Mouse (Mus musculus): ENCODE results near the gene Selenoh. TPM values are rescaled to one million over a fixed set of nuclear protein-coding genes. Genes with fewer than 3 reads are reported as not detected.

The Selenoh gene
- polyA plus RNA-seq, 1 experiment from 2014 or later, result 419 TPM

DNA sequence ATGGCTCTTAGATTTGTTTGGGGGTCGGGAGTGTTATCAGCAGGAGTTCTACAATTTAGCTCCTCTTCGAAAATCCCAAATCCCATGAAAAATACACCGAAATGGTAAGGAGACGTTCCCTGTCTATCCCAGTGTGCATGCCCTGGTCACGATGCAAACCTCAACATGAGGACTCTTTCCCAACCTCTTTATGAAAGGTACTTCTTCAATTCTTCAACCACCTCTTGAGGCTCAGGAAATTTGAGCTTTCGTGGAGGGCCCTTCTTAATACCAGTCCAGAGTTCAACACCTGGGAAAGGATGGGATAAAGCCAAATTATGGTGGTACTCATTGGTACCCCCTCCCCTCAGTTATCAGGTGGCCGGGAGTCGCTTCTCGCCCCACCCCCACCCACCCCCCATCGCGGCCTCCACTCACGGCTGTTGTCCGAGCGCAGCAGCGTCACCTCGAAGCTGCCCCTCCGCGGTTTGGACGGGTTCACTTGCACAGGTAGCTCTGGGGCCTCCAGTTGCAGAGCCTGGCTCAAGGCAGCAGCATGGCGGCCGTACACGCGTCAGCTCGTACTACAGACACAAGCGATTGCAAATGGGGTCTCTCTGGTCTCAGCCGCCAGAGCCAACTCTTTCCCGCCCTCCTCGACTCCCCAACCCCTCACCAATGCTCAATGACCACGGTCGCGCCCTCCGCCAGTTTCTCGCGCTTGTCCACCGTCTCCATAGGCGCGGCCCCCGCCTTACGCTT, 572 bp downstream of the Selenoh start:
- H3K4me2 ChIP-seq, result peak overlapping the region; percentile 65
- H3K4me3 ChIP-seq (ENCODE audit: low read depth, low read length), result peak overlapping the region; percentile 82
- DNase-seq, result peak; percentile 60
- ATAC-seq (ENCODE audit: insufficient read depth), result peak; percentile 78
- H3K9ac ChIP-seq, result peak overlapping the region; percentile 98
- TF ChIP-seq CTCF (IDR thresholded peaks at IDR 0.05; ENCODE audit: low read depth), result no peak
- no peaks in the 10 kb centered on the region for H3K27me3 ChIP-seq (ENCODE audit: insufficient read depth, low read length)
- peak overlapping the region; percentile 96 for H3K27ac ChIP-seq (ENCODE audit: low read depth)
- peaks cover 40% of the 10 kb centered on the region for H3K36me3 ChIP-seq (ENCODE audit: insufficient read depth)
- H3K9me3 ChIP-seq (ENCODE audit: low read depth, low read length), result no peaks in the 10 kb centered on the region
- 2% methylated on average over 39 of the region's 39 CpGs for WGBS
- H3K4me1 ChIP-seq (ENCODE audit: insufficient read depth), result 0 out of 2 replicates have a peak, but pooled peaks cover 4% of the 10 kb centered on the region

DNA sequence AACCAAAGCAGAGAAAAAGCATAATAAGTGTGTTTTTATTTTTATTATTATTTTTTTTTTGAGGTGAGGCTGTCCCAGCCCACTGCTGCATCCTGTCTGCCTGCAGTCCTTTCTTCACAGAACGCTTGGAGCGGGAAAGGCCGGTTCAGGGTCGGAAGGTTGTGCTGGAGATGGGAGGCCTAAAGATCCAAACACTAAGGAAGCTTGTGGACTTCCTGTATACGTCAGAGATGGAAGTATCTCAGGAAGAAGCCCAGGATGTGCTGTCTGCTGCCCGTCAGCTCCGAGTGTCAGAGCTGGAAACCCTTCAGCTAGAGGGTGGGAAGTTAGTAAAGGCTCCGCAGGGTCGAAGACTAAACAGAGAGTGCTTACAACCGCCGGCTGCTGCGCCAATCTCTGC, 4.5 kb downstream of the Selenoh start:
- H3K27me3 ChIP-seq (ENCODE audit: insufficient read depth, low read length), result no peaks in the 10 kb centered on the region
- H3K9me3 ChIP-seq (ENCODE audit: low read depth, low read length), result no peaks in the 10 kb centered on the region
- H3K36me3 ChIP-seq (ENCODE audit: insufficient read depth), result peaks cover 14% of the 10 kb centered on the region; the same call in 1 of the 2 replicates
- DNase-seq (peak; percentile 33), ATAC-seq (ENCODE audit: insufficient read depth) (no peak)
- WGBS, result 36% methylated on average over 12 of the region's 12 CpGs
- no peak overlapping the region for H3K4me2 ChIP-seq
- TF ChIP-seq CTCF (IDR thresholded peaks at IDR 0.05; ENCODE audit: low read depth), result no peak
- no peak overlapping the region for H3K4me3 ChIP-seq (ENCODE audit: low read depth, low read length)
- no peak overlapping the region for H3K9ac ChIP-seq
- 0 out of 2 replicates have a peak, but pooled peaks cover 4% of the 10 kb centered on the region for H3K4me1 ChIP-seq (ENCODE audit: insufficient read depth)
- no peak overlapping the region for H3K27ac ChIP-seq (ENCODE audit: low read depth)

DNA sequence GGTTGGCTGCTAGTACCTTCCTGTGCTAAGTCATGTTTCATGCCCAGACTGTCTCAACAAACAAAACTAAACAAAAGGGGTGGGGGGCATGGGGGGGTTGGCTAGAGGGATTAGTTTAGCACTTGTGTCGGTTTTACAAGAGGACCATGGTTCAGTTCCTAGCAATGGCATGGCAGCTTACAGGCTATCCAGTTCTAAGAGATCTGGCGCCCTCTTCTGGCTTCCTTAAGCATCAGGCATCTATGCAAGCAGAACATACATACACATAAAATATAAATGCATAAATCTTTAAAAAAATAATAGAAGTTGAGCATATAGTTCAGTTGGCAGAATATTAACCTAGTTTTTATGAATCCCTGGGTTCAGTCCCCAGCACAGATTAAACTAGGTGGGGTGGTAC, 7.7 kb downstream of the Selenoh start:
- Histone ChIP-seq H3K27ac (ENCODE audit: low read depth) (no peak overlapping the region), H3K4me1 (ENCODE audit: insufficient read depth) (no peaks in the 10 kb centered on the region), H3K9me3 (ENCODE audit: low read depth, low read length) (no peaks in the 10 kb centered on the region), H3K36me3 (ENCODE audit: insufficient read depth) (no peaks in the 10 kb centered on the region), H3K9ac (no peak overlapping the region), H3K4me2 (no peak overlapping the region), H3K4me3 (ENCODE audit: low read depth, low read length) (no peak overlapping the region), H3K27me3 (ENCODE audit: insufficient read depth, low read length) (no peaks in the 10 kb centered on the region)
- ATAC-seq (ENCODE audit: insufficient read depth) (no peak), DNase-seq (peak; percentile 80)
- WGBS, result 29% methylated on average over 2 of the region's 2 CpGs
- TF ChIP-seq CTCF (IDR thresholded peaks at IDR 0.05; ENCODE audit: low read depth), result peak; percentile 63

DNA sequence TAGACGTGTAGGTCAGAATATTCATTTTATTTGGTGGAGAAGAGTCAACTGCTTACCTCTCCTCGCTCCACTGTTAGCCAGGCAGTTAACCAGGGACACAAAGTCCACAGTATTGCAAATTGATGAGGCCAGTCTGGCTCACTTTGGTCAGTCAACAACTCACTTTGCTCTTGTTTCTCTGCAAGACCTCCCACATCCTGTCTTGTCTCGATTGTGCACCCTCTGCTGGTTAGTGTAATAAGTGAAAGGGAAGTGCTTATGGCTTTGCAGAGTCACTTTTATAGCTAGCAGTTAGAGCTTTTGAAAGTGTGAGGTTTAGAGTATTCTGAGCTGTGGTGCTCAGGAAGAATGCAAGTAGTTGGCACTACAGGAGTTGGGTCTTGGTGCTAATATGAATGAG, 10.3 kb downstream of the Selenoh start:
- Histone ChIP-seq H3K4me2 (no peak overlapping the region), H3K4me3 (ENCODE audit: low read depth, low read length) (no peak overlapping the region), H3K9ac (no peak overlapping the region), H3K36me3 (ENCODE audit: insufficient read depth) (no peaks in the 10 kb centered on the region), H3K27me3 (ENCODE audit: insufficient read depth, low read length) (no peaks in the 10 kb centered on the region), H3K4me1 (ENCODE audit: insufficient read depth) (no peaks in the 10 kb centered on the region), H3K9me3 (ENCODE audit: low read depth, low read length) (no peaks in the 10 kb centered on the region), H3K27ac (ENCODE audit: low read depth) (no peak overlapping the region)
- DNase-seq (peak; percentile 77), ATAC-seq (ENCODE audit: insufficient read depth) (peak; percentile 45; the same call in 1 of the 2 replicates)
- peak; percentile 68 for TF ChIP-seq CTCF (IDR thresholded peaks at IDR 0.05; ENCODE audit: low read depth)
- WGBS, result 60% methylated on average over 3 of the region's 3 CpGs

DNA sequence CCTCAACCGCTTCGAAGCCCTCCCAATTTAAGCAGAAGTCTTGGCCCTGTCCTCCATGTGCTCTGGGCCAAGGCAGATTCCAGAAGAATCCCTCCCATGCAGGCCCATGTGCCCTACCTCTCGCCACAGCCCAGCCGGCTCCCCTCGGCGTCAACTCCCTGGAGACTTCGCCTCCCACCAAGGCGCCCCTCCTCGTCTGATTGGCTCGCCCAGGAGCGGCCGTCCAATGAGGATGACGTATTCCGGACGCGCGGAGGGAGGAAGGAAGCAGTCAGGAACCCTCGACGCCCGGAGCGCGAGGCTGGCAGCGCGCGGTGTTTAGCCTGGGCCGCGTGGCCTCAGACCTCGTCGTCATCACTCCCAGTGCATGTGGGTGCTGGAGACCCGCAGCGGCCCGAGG, 11.8 kb downstream of the Selenoh start, which contains the start of gene Btbd18:
TSS of gene Btbd18 (plus strand) at position 274 of the 400 bp plus-strand sequence.
- no peak for TF ChIP-seq CTCF (IDR thresholded peaks at IDR 0.05; ENCODE audit: low read depth)
- H3K4me2 ChIP-seq, result no peak within 1 kb of the TSS
- H3K4me1 ChIP-seq (ENCODE audit: insufficient read depth), result no peaks in the 10 kb centered on the region
- H3K9ac ChIP-seq, result no peak within 1 kb of the TSS
- no peaks in the 10 kb centered on the region for H3K27me3 ChIP-seq (ENCODE audit: insufficient read depth, low read length)
- H3K4me3 ChIP-seq (ENCODE audit: low read depth, low read length), result no peak within 1 kb of the TSS
- ATAC-seq (ENCODE audit: insufficient read depth) (no peak), DNase-seq (no peak)
- H3K36me3 ChIP-seq (ENCODE audit: insufficient read depth), result no peaks in the 10 kb centered on the region
- no peaks in the 10 kb centered on the region for H3K9me3 ChIP-seq (ENCODE audit: low read depth, low read length)
- no peak within 1 kb of the TSS for H3K27ac ChIP-seq (ENCODE audit: low read depth)
- 91% methylated on average over 32 of the region's 32 CpGs for WGBS

DNA sequence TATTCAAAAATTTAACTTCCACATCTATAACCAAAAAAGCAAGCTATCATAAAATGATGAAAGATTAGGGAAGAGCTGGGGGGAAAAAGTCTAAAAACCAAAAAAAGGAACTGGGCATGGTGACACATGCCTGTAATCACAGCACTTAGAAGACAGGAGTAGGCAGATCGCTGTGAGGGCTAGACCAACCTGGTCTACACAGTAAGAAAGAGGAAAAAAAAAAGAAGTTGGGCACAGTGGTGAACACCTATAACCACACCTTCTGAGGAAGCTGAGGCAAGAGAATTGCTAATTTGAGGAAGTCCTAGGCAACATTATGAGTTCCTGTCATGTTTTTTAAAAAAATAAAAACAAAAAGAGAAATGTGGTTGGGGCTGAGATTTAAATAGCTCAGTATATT, 14.7 kb downstream of the Selenoh start:
- Histone ChIP-seq H3K9ac (no peak overlapping the region), H3K36me3 (ENCODE audit: insufficient read depth) (no peaks in the 10 kb centered on the region), H3K9me3 (ENCODE audit: low read depth, low read length) (no peaks in the 10 kb centered on the region), H3K27me3 (ENCODE audit: insufficient read depth, low read length) (no peaks in the 10 kb centered on the region), H3K4me2 (no peak overlapping the region), H3K4me1 (ENCODE audit: insufficient read depth) (no peaks in the 10 kb centered on the region), H3K27ac (ENCODE audit: low read depth) (no peak overlapping the region), H3K4me3 (ENCODE audit: low read depth, low read length) (no peak overlapping the region)
- DNase-seq, result no peak
- no peak for TF ChIP-seq CTCF (IDR thresholded peaks at IDR 0.05; ENCODE audit: low read depth)
- WGBS, result 62% methylated on average over 1 of the region's 1 CpGs
- ATAC-seq (ENCODE audit: insufficient read depth), result no peak

DNA sequence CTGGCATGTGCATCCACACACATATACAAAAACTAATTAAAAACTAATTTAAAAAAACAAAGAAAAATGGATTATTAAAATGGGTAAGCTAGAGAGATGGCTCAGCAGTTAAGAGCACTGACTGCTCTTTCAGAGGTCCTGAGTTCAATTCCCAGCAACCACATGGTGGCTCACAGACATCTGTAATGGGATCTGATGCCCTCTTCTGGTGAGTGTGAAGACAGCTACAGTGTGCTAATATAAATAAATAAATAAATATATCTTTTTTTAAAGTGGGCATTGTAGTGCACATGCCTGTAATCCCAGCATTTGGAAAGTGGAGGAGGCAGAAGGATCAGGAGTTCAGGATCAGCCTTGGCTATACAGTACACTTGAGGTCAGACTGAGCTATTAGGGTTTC, 17.2 kb downstream of the Selenoh start:
- Histone ChIP-seq H3K27ac (ENCODE audit: low read depth) (no peak overlapping the region), H3K4me1 (ENCODE audit: insufficient read depth) (no peaks in the 10 kb centered on the region), H3K27me3 (ENCODE audit: insufficient read depth, low read length) (no peaks in the 10 kb centered on the region), H3K9me3 (ENCODE audit: low read depth, low read length) (no peaks in the 10 kb centered on the region), H3K9ac (no peak overlapping the region), H3K4me2 (no peak overlapping the region), H3K36me3 (ENCODE audit: insufficient read depth) (no peaks in the 10 kb centered on the region), H3K4me3 (ENCODE audit: low read depth, low read length) (no peak overlapping the region)
- ATAC-seq (ENCODE audit: insufficient read depth), result no peak
- TF ChIP-seq CTCF (IDR thresholded peaks at IDR 0.05; ENCODE audit: low read depth), result peak; percentile 25; the same call in 1 of the 2 replicates
- DNase-seq, result no peak

Measured in lung, embryonic 14.5 days (tissue).